Mouse (Mus musculus): ENCODE measurements around the gene Nxt1. TPM values are rescaled to one million over a fixed set of nuclear protein-coding genes. Genes with fewer than 3 reads are reported as not detected.

Nxt1 gene
- total and polyA plus RNA-seq, 3 experiments = 6.4 to 9.0 (median 8.7) TPM

GRCm38 (mm10) chr2:148719271-148719995, 47.0 kb downstream of the Nxt1 start:
- TF ChIP-seq CTCF (IDR thresholded peaks at IDR 0.05) = no peak
- TF ChIP-seq POLR2A (IDR thresholded peaks at IDR 0.05; ENCODE audit: insufficient read depth, low read depth, low read length) = no peak
- no peak for DNase-seq
- no peaks in the 10 kb centered on the region; the same call in 1 of the 2 replicates for H3K36me3 ChIP-seq (ENCODE audit: control insufficient read depth, insufficient read depth, low read length)
- 51% methylated on average over 2 of the region's 2 CpGs for WGBS
- 0 out of 2 replicates have a peak, but pooled peaks cover 3% of the 10 kb centered on the region for H3K79me2 ChIP-seq (replicated peaks; ENCODE audit: control insufficient read depth, insufficient read depth, low read length)
- H3K9ac ChIP-seq (ENCODE audit: low read depth, low read length) = no peak overlapping the region
- H3K27me3 ChIP-seq (ENCODE audit: control insufficient read depth, insufficient read depth, low read length) = no peaks in the 10 kb centered on the region
- H3K4me1 ChIP-seq (ENCODE audit: control insufficient read depth, insufficient read depth, low read length) = no peaks in the 10 kb centered on the region; the same call in none of the 2 replicates
- H3K4me3 ChIP-seq = no peak overlapping the region
- intact Hi-C loops (cut with DNase I) = no loop called here
- H3K27ac ChIP-seq = no peak overlapping the region

Other genes with a start within 250 kb of the Nxt1 start
- 10 to 100 TPM; 47.8 to 51.8 TPM for gene Cd93, start 229.0 kb upstream of the Nxt1 start, total RNA-seq (2021)
- 28.1 and 52.2 TPM in 2 replicates for gene Cd93, start 229.0 kb upstream of the Nxt1 start, polyA plus RNA-seq (2012; rRNA removed)
- gene Gzf1, start 8.4 kb downstream of the Nxt1 start, total RNA-seq (2021) = 10 to 100 TPM; 22.0 to 24.0 TPM
- 8.0 and 12.5 TPM in 2 replicates for gene Gzf1, start 8.4 kb downstream of the Nxt1 start, polyA plus RNA-seq (2012; rRNA removed)
- gene Napb, start 59.9 kb downstream of the Nxt1 start, total RNA-seq (2021) = 1 to 10 TPM; 1.1 to 1.3 TPM
- gene Napb, start 59.9 kb downstream of the Nxt1 start, polyA plus RNA-seq (2012; rRNA removed) = 0.88 and 1.8 TPM in 2 replicates
- gene Cstl1, start 77.8 kb downstream of the Nxt1 start, total RNA-seq (2021) = not detected
- not detected in 2 replicates for gene Cstl1, start 77.8 kb downstream of the Nxt1 start, polyA plus RNA-seq (2012; rRNA removed)
- not detected for gene Cst11, start 98.9 kb downstream of the Nxt1 start, total RNA-seq (2021)
- gene Cst11, start 98.9 kb downstream of the Nxt1 start, polyA plus RNA-seq (2012; rRNA removed) = not detected in 2 replicates
- gene 8030411F24Rik, start 109.4 kb downstream of the Nxt1 start, total RNA-seq (2021) = not detected
- not detected in 2 replicates for gene 8030411F24Rik, start 109.4 kb downstream of the Nxt1 start, polyA plus RNA-seq (2012; rRNA removed)
- gene Cst12, start 116.8 kb downstream of the Nxt1 start, total RNA-seq (2021) = under 1 TPM in 1 of 2 experiments, not detected in 1; 0.50 TPM
- gene Cst12, start 116.8 kb downstream of the Nxt1 start, polyA plus RNA-seq (2012; rRNA removed) = 0.67 TPM in 1 of 2 replicates, not detected in the other
- not detected for gene Cst8, start 126.2 kb downstream of the Nxt1 start, total RNA-seq (2021)
- not detected in 2 replicates for gene Cst8, start 126.2 kb downstream of the Nxt1 start, polyA plus RNA-seq (2012; rRNA removed)
- not detected for gene Cst13, start 147.5 kb downstream of the Nxt1 start, total RNA-seq (2021)
- gene Cst13, start 147.5 kb downstream of the Nxt1 start, polyA plus RNA-seq (2012; rRNA removed) = not detected in 2 replicates
- not detected for gene Cst9, start 162.5 kb downstream of the Nxt1 start, total RNA-seq (2021)
- 0.82 and 2.2 TPM in 2 replicates for gene Cst9, start 162.5 kb downstream of the Nxt1 start, polyA plus RNA-seq (2012; rRNA removed)
- 1 to 10 TPM in 1 of 2 experiments, under 1 TPM in 1; 0.73 to 1.5 TPM for gene 9230104L09Rik, start 192.4 kb downstream of the Nxt1 start, total RNA-seq (2021)
- gene 9230104L09Rik, start 192.4 kb downstream of the Nxt1 start, polyA plus RNA-seq (2012; rRNA removed) = 0.70 and 0.80 TPM in 2 replicates
- gene Cst3, start 203.1 kb downstream of the Nxt1 start, total RNA-seq (2021) = 1,000 to 10,000 TPM in 1 of 2 experiments, 100 to 1,000 TPM in 1; 956 to 1,050 TPM
- gene Cst3, start 203.1 kb downstream of the Nxt1 start, polyA plus RNA-seq (2012; rRNA removed) = 1,635 and 1,968 TPM in 2 replicates